Mouse (Mus musculus) forelimb bud, embryonic 11.5 days (tissue): ENCODE measurements around the gene Mfsd4b1.
A peak's percentile ranks its signal among the peaks of the same experiment; 100 is the strongest.

Source experiments
- DNase-seq: peaks from one replicate; pipeline ENCODE4 v3.0.0-alpha.2; 2012; ENCODE audit warnings: low read depth, low spot score

Gene Mfsd4b1

DNA sequence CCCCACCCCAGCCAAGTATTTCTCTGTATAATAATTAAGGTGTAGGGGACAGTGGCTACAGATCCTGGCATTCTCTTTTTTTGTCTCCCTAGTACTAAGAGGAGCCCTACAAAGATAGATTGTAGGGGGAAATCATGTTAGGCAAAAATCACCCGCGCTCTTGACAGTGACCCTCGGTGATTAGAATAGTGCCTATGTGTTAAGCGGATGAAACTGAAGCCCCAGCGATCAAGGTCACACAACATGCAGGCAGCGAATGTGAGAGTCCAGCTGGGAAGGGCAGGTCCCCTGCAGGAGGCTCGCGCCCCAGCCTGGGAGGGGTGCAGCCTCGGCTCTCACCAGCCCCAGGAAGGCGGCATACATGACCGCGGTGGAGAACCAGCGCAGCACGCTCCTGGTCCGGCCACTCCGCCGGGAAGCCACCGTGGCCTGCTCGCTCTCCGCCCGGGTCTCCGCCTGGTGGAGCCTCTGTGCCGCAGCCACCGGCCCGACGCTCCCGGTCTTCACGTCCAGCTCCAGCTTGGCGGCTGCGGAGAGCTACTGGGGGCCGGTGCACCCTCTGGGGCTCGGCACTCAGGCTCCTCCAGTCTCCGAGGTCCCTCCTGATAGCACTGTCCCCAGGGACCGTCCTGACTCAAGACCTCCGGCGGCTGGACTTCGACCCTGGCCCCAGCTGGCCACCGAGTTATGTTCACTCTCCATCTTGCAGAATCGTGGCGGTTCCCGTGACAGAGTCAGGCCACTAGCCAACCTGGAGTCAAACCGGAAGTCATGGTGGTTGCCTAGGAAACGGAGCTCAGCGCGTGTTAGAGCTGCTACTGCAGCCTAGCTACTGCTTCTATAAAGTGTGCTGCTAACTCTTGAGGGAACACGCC lies at the start of gene Mfsd4b1:
Mfsd4b1 (minus strand) TSS at position 715 of the 875 bp plus-strand sequence.
- peak; percentile 92 for DNase-seq

DNA sequence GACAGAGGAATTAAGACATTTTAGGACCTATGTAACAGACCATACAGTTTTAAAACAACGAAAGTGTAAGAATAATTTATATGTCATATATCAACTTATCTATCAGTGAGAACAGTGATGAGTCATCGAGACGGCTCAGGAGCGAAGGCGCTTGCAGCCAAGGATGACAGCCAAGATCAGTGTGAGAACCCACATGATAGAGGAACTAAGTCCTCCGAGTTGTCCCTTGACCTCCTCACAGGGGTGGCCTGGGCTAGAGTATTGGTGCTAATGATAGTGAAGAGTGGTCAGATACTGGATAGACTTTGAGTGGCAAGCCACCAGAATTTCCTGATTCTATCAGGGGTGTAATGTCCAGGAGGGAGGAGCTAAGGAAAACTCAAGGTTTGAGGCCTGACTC lies 48.5 kb upstream of the Mfsd4b1 start:
- DNase-seq = no peak

DNA sequence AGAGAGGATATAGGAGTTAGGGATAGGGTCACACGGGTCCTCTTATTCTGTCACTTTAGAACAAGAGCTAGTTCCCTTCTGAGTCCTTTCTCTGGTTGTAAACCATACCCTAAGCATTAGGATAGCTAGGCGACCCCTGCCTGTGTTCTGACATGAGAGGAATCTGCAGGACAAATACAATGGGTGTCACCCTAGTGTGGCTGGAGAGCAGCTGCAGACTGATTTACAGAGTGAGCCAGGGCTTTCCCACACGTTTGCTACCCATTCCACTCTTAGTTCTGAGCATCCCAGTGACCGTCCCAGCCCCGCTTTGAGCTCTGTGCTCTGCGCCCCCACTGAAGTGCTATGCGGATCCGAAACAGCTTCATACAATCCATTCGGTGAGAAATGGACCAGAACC lies 45.6 kb upstream of the Mfsd4b1 start:
- DNase-seq = no peak

DNA sequence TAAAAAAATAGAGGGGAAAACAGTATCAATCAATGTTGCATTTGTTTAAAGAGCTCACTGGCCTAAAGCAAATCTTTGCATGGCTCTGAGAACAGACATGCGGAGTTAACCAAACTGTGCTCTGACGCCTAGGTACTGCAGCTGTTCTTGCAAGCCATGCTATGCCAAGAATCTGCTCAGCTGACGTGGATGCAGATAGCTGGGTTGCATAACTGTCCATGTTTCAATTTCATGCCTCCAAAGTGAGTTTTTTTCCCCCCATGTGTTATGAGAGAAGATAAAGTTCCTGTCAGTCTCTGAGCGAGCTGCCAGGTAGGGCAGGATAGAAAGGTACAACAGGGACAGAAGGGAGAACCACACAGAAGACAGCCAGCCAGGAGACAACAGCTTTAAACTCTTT lies 44.2 kb upstream of the Mfsd4b1 start:
- no peak for DNase-seq

DNA sequence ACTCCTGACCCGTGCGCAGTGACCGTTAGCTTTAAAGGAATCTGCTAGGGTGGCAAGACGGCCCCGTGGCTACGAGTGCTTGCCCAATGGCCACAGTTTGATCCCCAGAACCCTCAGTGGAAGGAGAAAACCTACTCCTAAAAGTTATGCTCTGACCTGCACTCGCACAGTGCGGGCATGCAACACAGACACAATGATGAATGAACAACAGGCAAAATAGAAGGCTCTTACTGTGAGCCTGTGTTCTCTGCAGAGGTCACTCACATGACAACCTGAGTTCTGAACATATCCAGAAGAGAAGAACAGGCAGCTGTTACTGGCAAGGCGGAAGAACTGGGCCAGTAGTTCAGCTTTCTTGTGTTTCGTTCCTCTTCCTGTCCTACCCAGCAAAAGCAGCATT lies 43.5 kb upstream of the Mfsd4b1 start:
- DNase-seq = no peak

DNA sequence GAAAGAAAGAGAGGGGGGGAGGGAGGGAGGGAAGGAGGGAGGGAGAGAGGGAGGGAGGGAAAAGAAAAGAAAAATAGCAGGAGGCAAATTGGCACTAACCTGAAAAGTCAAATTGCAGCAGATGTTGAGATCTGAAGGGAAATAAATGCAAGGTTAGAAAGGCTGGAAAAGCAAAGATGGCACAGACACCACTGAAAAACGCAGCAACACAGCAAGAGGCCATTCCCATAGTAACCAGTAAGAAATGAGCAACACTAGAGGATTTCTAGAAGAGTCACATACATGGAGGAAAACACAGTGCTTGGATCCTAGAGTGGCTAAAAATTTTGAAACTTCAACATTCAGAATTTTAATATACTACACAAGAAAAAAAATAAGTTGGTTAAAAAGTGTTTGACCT lies 42.5 kb upstream of the Mfsd4b1 start:
- no peak for DNase-seq

DNA sequence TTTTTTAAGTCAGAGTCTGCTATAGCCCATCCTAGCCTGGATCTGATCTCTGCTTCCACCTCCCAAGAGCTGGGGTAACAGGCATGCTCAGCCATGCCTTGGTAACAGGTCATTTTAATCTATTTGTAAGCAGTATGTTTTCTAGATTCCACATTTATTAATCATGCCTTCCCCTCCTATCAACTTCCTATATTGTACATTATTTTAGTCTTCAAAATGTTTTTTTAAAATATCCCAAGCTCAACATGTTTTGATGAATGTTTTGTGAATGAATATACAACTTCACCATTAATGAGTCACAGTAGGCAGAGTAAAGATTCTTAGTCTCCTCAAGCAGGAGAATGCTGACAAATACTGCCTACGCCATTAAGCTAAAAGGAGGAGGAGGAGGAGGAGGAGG lies 42.0 kb upstream of the Mfsd4b1 start:
- DNase-seq = no peak

DNA sequence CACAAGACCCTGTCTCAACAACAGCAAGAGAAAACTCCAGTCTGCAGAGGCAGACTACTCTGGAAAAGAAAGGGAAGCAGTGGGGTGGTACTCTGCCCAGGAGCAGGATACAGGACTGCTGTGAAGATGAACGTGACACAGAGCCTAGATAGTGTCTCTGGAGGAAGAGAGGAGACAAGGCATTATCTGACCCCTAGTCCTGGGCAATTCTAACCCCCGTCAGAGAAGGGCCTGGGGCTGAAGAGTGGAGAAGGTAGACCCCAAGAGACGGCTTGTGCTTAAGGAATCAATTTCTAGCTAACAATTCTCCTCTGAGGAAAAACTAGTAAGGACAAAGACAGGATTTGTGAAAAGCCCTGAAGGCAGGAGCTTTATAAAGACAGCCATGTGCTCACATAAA lies 40.3 kb upstream of the Mfsd4b1 start:
- DNase-seq = no peak

DNA sequence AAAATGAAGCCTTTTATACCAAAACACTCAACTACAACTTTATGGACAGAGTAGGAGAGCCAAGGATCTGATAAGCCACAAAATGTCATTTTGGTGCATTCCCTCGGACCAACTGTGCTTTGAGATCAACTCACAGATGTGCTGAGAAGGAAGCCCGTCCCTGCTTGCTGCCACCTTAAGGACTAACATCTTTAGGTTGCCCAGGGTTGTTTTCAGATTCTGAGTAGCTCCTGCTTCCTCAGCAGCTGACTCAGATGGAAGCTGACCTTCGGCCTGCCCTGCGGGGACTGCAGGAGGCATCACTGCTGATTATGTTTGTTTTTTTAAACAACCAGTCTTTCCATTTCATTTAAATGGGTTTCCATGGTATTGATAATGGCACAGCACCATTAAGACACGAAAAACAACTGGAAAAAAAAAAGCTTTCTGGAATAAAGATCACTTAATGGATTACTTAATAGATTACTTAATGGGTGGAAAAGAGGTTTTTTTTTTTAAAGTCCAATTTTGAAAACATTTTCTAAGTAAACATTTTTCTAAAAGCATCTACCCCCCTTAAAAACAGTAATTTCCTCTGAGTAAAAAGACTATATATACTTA lies 38.3 kb upstream of the Mfsd4b1 start:
- DNase-seq = no peak

DNA sequence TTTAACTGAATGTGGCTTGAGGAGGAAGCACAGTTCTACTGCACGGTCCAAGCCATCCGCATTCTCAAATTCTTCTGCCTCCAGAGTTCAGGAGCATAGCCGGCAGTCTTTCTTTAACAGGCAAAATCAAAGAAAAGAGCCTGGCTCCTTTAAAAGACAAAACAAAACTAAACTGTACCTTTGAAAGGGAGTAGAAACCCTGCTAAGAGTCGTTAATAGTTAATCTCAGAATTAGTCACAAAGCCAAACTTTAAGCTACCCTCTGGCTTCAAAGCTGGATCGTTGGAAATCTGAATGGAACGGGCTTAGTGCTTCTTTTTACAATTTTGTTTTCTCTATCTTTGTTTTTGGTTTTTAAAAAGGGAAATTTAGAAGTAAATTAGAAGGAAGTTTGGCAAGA lies 37.7 kb upstream of the Mfsd4b1 start:
- no peak for DNase-seq

DNA sequence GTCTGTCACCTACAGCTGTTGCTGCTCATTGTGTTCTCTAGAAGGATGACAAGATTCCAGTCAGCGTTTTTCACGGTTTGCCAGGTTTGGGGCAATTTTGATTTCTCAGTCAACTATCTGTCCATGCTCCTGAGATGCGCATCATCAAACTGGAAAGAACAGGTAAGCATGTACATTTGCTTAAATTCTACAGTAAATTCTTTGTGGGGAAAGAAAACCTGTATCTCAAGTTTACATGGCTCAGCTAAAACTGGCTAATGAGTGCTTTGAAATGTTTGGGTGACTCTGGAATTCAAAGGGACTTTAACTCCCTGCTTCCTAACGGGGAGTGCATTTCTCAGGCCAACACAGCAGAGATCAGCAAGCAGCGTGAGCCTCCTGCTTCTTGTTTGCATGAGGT lies 36.9 kb upstream of the Mfsd4b1 start:
- no peak for DNase-seq

DNA sequence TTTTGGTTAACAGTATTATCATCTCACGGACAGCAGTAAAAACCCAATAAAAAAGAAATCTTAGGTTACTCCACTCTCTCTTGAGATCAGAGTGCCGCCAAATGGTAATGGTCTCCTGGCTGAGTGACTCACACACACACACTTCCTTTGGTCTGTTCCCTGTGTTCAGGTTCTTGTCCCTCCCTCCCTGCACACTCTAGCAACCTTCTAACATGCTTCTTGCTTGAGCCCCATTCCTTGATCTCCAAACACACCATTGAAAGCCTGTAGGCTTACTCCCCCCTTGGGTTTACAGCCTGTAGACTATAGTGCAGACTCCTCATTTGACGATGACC lies 33.7 kb upstream of the Mfsd4b1 start:
- no peak for DNase-seq

DNA sequence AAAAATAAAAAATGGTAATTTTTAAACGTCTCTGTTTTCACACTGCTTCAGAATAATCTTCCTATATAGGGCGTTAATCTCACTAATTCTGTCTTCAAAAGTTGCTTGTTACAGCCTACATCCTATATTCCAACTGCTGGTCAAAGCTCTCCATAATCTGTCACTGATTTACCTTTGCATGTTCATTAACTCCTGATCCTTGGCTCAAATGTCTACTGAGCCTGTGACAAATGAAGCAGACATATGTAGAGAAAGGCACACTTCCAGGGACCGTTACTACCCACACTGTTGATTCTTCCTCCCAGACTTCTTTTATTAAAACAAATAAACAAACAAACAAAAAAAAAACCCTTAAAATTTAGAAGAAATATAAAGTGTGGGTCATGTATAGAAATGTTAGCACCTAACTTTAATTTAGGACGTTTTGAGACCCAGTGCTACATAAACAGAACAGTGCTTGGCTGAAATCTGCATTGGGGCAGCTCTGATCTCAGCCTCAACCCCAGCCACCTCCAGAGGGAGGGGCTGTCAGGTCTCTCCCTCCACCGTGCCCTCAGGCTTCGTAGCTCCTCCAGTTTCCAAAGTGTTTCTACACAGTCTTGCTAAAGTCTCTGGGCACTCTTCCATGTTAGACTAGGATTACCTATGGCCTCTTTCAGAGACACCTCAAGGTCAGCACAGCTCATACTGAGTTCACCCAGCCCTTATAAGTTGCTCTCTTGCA lies 33.2 kb upstream of the Mfsd4b1 start:
- no peak for DNase-seq

DNA sequence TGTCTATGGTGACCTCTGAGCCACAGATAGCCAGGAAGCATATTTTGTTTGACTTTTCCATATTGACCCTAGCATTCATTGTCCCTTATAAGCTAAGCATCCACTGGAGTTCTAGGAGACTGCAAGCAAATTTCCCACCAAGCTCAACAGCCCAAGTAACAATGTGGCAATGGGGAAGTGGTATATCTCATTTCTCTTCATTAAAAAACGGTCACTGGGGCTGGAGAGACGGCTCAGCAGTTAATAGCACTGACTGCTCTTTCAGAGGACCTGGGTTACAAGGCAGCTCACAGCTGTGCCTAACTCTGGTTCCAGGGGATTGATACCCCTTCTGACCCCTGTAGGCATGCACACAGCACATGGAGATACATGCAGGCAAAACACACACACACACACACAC lies 32.5 kb upstream of the Mfsd4b1 start:
- no peak for DNase-seq

DNA sequence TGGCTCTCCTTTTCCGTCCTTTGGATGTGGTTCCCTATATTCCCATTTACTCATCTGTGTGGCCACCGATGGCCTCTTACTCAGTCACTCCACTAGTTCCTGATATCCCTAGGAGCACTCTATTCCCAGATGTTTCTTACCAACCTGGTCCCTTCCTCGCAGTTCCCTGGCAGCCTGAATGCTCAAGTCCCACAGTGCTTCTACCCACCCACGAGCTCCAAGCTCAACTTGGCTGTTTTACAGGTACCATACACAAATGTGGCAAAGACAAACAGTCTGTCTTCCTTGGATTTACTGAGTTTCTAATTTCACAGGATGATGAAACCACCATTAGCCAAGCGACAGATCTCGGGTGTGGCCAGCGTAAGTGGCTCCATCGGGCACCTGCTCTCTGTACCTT lies 29.4 kb upstream of the Mfsd4b1 start:
- no peak for DNase-seq

DNA sequence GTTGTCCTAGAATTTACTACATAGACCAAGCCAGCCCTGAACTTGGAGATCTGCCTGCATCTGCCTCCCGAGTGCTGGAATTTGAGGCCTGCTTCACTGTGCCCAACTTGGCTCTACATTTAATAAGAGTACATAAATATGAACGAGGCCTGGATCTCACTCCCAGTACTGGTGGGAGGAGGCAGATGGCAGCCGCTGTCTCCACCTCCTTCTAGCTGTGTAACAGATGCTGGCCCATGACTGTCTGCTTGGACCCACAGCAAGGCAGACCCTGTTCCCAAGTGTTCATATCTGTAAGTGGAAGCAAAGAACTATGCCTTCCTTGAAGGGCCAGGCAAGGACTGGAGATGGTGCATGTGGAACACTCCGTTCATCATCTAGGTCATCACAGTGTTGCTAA lies 28.8 kb upstream of the Mfsd4b1 start:
- DNase-seq = no peak

DNA sequence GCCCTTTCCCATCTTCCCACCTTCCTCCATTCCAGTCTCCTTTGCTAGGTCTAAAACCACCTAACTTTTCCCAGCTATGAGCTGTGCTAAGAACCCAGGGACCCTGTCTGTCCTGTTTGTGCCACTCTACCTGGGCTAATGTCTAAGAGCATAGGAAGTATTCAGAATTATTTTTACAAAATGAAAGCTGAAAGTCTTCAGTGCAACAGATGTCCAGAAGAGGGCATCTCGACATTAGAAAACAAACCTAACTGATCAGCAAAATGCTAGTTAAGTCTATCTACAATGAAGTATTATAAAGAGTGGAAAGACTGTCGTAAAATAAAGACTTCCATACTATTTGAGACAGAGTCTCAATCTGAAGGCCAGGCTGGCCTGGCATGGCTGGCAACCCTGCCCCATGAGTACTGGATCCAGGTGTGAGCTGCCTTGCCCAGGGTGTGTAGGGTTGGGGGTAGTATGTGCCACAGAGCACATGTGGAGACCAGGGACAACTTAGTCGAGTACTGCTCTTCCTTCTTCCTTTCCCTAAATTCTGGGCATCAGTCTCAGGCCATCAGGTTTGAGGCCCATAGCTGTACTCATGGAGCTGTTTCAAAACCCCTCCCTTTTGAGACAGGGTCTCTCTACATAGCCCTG lies 28.3 kb upstream of the Mfsd4b1 start:
- DNase-seq = no peak

DNA sequence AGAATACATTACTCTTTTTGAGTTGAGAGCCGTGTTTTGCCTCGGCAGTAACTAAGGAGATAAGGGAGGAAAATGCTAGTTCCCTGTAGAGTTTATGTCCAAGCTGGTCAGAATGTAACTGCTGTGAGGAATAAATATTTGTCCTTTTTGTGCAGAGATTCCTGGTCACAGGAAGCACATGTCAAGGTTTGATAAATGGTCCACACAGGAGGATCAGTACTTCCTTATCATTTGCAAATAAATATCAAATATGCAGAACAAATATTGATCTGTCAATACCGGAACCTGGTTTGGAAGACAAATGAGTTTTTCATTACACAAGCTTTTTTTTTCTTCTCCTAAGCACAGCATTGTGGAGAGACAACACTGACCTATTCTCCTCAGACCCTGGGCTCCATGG lies 26.9 kb upstream of the Mfsd4b1 start:
- DNase-seq = no peak

DNA sequence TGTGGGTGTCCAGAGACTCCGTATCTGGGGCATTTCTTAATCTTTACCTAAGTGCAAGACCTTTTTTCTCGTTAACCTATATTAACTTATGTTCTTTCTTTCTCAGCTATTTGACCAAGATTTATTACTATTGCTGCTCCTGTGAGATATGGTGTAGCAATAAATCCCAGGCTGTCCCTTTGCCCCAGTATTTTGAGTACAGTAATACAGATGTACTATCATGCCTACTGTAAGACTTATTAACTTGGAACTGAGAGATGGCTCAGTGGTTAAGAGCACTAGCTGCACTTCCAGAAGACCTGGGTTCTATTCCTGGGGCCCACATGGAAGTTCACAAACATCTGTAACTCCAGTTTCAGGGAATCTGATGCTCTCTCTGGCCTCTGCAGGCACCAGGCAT lies 25.7 kb upstream of the Mfsd4b1 start:
- no peak for DNase-seq

DNA sequence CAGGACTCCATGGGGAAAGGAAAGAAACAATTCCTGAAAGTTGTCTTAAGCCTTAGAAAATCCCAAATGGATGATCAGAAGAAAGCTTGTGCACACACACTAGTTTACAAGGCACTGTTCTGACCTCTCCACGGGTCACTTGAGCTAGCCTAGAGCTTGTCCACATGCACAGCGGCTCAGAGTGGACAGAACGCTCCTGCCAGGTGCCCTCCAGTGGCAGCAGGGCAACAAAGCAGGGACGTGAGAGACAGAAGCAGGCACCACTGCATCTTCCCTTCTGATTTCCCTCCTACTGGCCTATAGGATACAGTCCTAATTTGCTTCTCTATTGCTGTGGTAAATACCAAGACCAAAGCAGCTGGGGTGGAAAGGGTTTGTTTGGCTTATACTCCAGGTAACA lies 16.3 kb upstream of the Mfsd4b1 start:
- DNase-seq = no peak

DNA sequence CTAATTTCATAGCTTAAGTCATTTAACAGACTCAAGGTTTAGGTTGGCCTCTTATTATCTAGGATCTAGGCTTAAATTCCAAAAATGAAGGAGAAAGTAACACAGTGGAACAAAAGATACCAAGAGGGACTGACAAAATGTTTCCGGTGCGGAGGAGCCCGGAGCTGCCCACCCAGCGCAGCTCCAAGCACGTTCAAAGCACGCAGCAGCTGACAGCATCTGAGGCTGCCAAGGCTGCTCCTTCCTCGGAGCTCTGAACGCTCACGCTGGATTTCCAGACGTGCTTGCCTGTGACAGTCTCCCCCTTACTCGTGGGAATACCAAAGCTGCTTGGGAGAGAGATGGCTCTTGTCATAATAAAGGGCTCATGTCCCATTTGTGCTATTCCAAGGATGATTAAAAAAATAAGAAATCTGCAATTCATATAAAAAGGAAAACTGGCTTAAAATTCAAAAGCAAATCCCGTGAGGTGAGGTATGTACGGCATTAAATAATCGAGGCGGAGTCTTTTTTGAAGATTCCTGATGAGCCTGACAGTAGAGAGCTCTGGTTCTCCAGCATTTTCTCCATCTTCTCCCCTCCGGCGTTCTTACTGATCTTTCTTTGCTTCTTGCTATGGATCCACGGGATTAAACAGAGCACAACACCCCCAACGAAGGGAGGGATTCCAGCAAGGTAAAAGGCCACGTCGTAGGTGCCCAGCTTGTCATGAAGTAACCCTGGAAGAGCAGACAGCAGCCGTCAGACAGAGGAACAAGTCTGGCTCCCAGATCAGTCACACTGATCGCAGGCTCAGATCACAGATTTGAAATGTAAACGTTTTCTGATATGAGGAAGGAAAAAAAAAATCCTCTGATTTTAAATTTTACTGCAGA lies 11.9 kb upstream of the Mfsd4b1 start:
- DNase-seq = no peak
